Mouse (Mus musculus): ENCODE data around the gene Map3k9. TPM values are rescaled to one million over a fixed set of nuclear protein-coding genes. Genes with fewer than 3 reads are reported as not detected.

The Map3k9 gene
- 0.10 and 0.20 TPM in 2 replicates for polyA plus RNA-seq (2015; fragmentation: Nextera tagmentation; extraction: Ambion mirVana)

DNA sequence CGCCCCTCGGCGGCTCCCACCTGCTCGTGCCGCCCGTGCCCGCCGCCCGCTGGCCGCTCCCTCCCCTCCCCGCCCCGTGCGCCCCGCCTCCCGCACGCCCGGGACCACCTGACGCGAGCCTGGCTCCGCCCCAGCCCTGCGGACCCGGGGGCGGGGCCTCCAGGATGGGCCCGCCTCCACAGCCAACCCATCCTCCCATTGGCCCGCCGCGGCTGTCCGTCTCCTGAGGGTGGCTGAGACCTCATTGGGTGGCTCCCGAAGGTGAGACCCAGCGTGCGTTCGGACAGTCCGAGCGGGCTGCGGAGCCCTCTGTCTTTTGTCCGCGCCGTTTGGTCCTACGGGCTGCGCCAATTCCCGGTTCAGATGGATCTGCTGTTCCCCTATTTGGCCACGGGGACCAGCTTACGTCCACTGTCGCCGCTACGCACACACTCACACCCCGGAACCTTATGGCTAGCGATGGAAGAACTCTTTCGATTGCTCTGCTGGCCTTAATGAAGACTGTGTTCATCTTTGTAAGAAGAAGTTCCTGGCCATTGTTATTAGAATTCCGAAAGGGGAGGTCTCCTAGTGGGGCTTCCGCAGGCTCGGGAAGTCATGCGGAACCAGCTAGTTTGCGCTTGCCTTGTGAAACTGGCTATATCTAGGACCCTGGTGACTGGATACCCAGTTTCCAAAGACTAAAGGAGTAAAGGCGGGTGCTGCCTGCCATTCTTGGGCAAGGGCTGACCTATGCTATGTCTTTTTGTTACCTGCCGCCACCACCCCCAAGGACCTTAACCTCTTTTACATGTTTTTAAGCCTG lies at the start of gene Map3k9:
TSS of gene Map3k9 (minus strand) at position 71 of the 805 bp plus-strand sequence.
- 1% methylated on average over 50 of the region's 56 CpGs for WGBS (ENCODE audit: insufficient replicate concordance)
- Histone ChIP-seq H3K4me3 (replicated peaks) (peak within 1 kb of the TSS; percentile 59), H3K27me3 (peaks cover 84% of the 10 kb centered on the region), H3K4me2 (peak within 1 kb of the TSS; percentile 82), H3K9me3 (replicated peaks) (no peaks in the 10 kb centered on the region), H3K36me3 (replicated peaks) (no peaks in the 10 kb centered on the region), H3K27ac (replicated peaks) (no peak within 1 kb of the TSS), H3K9ac (no peak within 1 kb of the TSS; the same call in 1 of the 2 replicates), H3K4me1 (replicated peaks) (peaks cover 18% of the 10 kb centered on the region)
- ATAC-seq (ENCODE audit: insufficient read depth) = peak; percentile 90

DNA sequence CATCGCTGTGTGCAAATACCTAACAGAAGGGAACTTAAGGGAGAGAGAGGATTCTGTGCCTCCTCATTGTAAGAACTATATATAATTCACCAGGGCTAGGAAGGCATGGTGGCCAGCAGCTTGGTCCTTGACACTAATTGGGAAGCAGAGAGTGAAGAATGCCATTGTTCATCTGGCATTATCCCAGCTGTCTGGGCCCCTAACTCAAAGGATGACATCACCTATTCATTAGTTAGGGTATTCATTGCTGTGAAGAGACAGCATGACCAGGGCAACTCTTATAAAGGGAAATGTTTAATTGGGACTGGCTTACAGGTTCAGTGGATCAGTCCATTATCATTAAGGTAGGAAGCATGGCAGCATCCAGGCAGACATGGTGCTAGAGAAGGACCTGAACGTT lies 47.4 kb upstream of the Map3k9 start:
- 67% methylated on average over 2 of the region's 2 CpGs for WGBS (ENCODE audit: insufficient replicate concordance)
- H3K27ac ChIP-seq (replicated peaks) = no peak overlapping the region
- H3K4me1 ChIP-seq (replicated peaks) = no peaks in the 10 kb centered on the region
- H3K4me2 ChIP-seq = no peak overlapping the region
- no peak overlapping the region for H3K9ac ChIP-seq
- ATAC-seq (ENCODE audit: insufficient read depth) = no peak
- no peaks in the 10 kb centered on the region for H3K36me3 ChIP-seq (replicated peaks)
- H3K9me3 ChIP-seq (replicated peaks) = no peaks in the 10 kb centered on the region
- H3K27me3 ChIP-seq = no peaks in the 10 kb centered on the region; the same call in 1 of the 2 replicates
- H3K4me3 ChIP-seq (replicated peaks) = no peak overlapping the region

DNA sequence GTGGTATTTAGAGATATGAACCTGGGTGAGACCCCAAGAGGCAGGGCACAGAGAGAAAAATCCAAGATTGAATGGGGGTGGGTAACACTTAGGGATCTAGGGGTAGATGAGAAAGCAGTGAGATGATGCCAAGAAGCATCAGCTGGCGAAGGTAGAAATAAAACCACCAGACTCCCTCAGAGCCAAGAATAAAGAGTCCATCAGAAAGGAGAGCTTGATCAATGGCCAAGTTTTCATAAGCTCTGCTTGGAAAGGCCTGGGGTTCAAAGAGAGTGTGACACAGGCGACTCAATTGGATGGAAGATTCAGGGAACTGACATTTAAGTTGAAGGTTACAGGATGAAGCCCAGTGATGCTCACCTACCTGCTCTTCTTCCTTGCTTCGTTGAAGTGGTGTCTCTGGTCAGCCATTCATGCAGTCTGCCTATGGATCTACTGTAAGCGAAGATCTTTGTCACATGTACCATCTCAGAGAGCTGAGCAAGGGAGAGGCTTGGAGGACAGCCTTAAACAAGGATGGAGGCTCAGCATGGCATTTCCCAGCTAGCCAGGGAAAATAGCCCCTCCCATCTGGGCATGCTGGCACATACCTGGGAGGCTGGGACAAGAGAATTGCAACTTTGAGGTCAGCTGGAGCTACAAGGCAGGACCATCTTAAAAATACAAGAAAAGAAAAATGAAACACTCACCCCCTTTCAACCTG lies 42.0 kb upstream of the Map3k9 start:
- Histone ChIP-seq H3K27me3 (no peaks in the 10 kb centered on the region; the same call in 1 of the 2 replicates), H3K9ac (no peak overlapping the region), H3K36me3 (replicated peaks) (no peaks in the 10 kb centered on the region), H3K27ac (replicated peaks) (no peak overlapping the region), H3K4me2 (no peak overlapping the region), H3K4me3 (replicated peaks) (no peak overlapping the region), H3K4me1 (replicated peaks) (no peaks in the 10 kb centered on the region), H3K9me3 (replicated peaks) (no peaks in the 10 kb centered on the region)
- WGBS (ENCODE audit: insufficient replicate concordance) = 47% methylated on average over 4 of the region's 4 CpGs
- no peak for ATAC-seq (ENCODE audit: insufficient read depth)

DNA sequence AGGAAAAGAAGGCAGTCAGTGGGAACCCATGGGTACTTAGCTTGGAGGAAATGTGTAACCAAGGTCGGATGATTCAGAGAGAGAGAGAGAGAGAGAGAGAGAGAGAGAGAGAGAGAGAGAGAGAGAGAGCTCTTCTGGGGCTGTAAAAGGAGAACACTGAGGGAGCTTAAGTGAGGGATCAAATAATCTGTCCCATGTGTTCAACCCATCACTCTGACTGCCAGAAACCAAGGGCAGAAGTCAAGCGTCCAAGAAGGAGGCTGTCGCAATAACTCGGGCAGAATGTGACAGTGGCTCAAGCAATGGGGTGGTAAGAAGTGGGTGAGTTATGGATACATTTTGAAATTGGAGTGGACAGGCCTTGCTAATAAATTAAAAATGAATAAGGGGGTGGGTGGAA lies 41.2 kb upstream of the Map3k9 start:
- H3K4me3 ChIP-seq (replicated peaks) = no peak overlapping the region
- no peaks in the 10 kb centered on the region for H3K4me1 ChIP-seq (replicated peaks)
- H3K4me2 ChIP-seq = no peak overlapping the region
- no peaks in the 10 kb centered on the region for H3K36me3 ChIP-seq (replicated peaks)
- H3K27me3 ChIP-seq = no peaks in the 10 kb centered on the region; the same call in 1 of the 2 replicates
- no peak overlapping the region for H3K27ac ChIP-seq (replicated peaks)
- ATAC-seq (ENCODE audit: insufficient read depth) = no peak
- WGBS (ENCODE audit: insufficient replicate concordance) = 61% methylated on average over 4 of the region's 4 CpGs
- H3K9ac ChIP-seq = no peak overlapping the region
- H3K9me3 ChIP-seq (replicated peaks) = no peaks in the 10 kb centered on the region

DNA sequence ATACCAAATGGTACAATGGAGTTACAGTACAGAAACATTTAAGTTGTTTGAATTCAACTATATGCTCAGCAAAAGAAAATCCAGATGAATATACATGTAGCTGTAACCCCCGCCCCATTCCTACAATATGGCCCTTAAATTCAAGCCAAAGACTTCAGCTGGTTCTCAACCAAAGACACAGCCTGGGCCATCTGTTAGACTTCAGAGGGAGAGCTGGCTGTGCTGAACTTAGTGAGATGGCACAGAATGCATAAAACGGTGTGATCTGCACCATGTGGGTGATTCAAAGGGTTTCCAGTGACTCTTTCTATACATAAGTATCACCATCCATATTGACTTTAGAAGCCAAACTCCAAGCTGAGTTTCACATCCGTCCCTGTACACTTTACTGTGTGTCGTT lies 39.7 kb upstream of the Map3k9 start:
- no peak overlapping the region for H3K4me2 ChIP-seq
- H3K27me3 ChIP-seq = no peaks in the 10 kb centered on the region; the same call in 1 of the 2 replicates
- H3K4me3 ChIP-seq (replicated peaks) = no peak overlapping the region
- no peak for ATAC-seq (ENCODE audit: insufficient read depth)
- WGBS (ENCODE audit: insufficient replicate concordance) = 54% methylated on average over 4 of the region's 4 CpGs
- no peak overlapping the region for H3K9ac ChIP-seq
- H3K9me3 ChIP-seq (replicated peaks) = no peaks in the 10 kb centered on the region
- H3K4me1 ChIP-seq (replicated peaks) = no peaks in the 10 kb centered on the region
- H3K36me3 ChIP-seq (replicated peaks) = no peaks in the 10 kb centered on the region
- H3K27ac ChIP-seq (replicated peaks) = no peak overlapping the region

DNA sequence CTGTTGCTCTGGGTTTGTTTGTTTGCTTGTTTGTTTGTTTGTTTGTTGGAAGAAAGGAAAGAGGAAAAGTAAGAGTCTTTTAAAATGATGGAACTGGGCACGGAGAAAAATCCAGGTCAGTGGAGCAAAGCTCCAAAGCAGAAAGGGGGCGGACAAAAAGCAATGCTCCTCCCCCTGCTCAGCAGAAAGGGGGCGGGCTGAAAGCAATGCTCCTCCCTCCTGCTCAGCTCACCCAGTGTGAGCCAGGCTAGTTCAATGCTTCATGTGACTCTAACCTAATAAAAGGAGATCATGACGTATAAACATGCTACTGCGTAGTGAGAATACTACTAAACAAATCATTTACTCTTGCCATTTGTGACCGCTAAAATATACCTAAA lies 36.1 kb upstream of the Map3k9 start:
- H3K4me2 ChIP-seq = no peak overlapping the region
- no peak overlapping the region for H3K27ac ChIP-seq (replicated peaks)
- ATAC-seq (ENCODE audit: insufficient read depth) = no peak
- H3K27me3 ChIP-seq = no peaks in the 10 kb centered on the region
- no peaks in the 10 kb centered on the region for H3K36me3 ChIP-seq (replicated peaks)
- no peaks in the 10 kb centered on the region for H3K9me3 ChIP-seq (replicated peaks)
- H3K9ac ChIP-seq = no peak overlapping the region
- no peak overlapping the region for H3K4me3 ChIP-seq (replicated peaks)
- H3K4me1 ChIP-seq (replicated peaks) = no peaks in the 10 kb centered on the region
- 39% methylated on average over 6 of the region's 6 CpGs for WGBS (ENCODE audit: insufficient replicate concordance)

DNA sequence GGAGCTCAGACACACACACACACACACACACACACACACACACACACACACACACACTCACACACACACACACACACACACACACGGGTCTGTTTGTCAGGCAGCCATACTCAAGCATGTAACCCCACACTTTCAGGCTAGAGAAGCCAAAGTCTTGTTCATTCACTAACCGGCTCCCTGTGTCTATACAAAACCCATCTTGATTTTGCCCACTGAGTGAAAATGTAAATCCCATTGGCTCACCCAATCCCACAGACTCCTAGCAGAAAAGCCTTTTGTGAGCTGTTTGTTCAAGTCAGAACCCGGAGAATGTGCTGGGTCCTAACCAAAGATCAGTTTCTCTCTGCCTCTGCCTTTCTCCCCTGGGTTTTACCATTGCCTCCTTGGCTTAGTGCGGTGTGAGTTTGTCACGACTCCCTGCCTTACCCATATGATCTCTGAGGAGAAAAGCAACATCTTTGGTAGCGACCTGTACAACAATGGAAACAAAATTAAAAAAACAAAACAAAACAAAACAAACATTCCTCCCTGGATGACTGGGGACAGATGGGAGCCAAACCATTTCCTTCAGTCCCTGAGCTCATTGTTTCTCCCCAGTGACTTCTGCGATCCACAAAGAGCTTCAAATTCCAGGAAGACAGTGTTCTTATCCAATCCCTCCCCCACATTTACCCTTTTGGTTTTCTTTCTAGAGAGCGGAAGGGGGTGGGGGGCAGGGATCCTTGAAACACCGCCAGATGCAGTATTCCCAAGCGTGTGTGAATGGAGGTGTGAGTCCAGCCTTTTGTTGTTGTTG lies 35.6 kb upstream of the Map3k9 start:
- Histone ChIP-seq H3K9ac (no peak overlapping the region), H3K36me3 (replicated peaks) (no peaks in the 10 kb centered on the region), H3K4me1 (replicated peaks) (no peaks in the 10 kb centered on the region), H3K4me3 (replicated peaks) (no peak overlapping the region), H3K27ac (replicated peaks) (no peak overlapping the region), H3K4me2 (no peak overlapping the region), H3K9me3 (replicated peaks) (no peaks in the 10 kb centered on the region), H3K27me3 (no peaks in the 10 kb centered on the region)
- WGBS (ENCODE audit: insufficient replicate concordance) = 27% methylated on average over 10 of the region's 10 CpGs
- ATAC-seq (ENCODE audit: insufficient read depth) = no peak

DNA sequence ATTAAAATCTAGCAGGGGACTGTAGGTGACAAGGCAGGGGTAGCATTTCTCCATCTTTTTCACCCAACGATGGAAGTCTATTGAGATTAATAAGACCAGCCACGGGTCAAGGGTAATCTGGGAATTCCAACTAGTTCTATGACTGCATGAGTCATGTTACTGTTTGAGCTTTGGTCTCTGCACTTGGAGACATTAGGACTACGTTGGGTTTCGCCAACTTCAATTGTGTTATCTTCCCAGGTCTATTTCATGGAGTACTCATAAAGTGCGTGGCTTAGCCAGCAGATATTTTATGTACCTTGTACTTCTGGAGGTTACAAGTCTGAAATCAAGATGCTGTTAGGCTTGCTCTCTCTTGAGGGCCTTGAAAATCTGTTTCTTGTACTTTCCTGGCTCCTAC lies 33.8 kb upstream of the Map3k9 start:
- no peaks in the 10 kb centered on the region for H3K36me3 ChIP-seq (replicated peaks)
- H3K4me1 ChIP-seq (replicated peaks) = no peaks in the 10 kb centered on the region
- H3K4me2 ChIP-seq = no peak overlapping the region
- no peak overlapping the region for H3K4me3 ChIP-seq (replicated peaks)
- no peaks in the 10 kb centered on the region for H3K9me3 ChIP-seq (replicated peaks)
- no peak for ATAC-seq (ENCODE audit: insufficient read depth)
- H3K27me3 ChIP-seq = peaks cover 3% of the 10 kb centered on the region; the same call in 1 of the 2 replicates
- H3K9ac ChIP-seq = no peak overlapping the region
- no peak overlapping the region for H3K27ac ChIP-seq (replicated peaks)
- WGBS (ENCODE audit: insufficient replicate concordance) = 64% methylated on average over 5 of the region's 5 CpGs

DNA sequence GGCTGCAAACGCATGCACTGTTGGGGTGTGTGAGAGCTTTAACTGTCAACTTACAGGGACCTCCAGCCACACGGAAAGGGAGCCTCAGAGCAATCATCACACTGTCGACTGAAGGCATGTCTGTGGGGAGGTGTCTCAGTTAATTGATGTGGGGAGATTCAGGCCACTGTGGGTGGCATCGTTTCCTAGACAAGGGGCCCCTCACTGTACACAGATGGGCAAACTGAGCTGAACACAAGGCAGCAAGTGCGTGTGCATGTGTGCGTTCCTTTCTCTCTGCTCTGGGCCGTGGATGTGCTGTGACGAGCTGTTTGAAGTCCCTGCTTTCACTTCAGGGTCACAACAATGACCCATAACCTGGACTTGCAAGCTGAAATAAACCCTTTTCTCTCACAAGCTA lies 29.4 kb upstream of the Map3k9 start:
- Histone ChIP-seq H3K36me3 (replicated peaks) (no peaks in the 10 kb centered on the region), H3K9ac (no peak overlapping the region), H3K9me3 (replicated peaks) (no peaks in the 10 kb centered on the region), H3K27ac (replicated peaks) (no peak overlapping the region), H3K4me3 (replicated peaks) (no peak overlapping the region), H3K4me2 (no peak overlapping the region), H3K4me1 (replicated peaks) (peaks cover 18% of the 10 kb centered on the region), H3K27me3 (peaks cover 9% of the 10 kb centered on the region; the same call in 1 of the 2 replicates)
- 43% methylated on average over 8 of the region's 8 CpGs for WGBS (ENCODE audit: insufficient replicate concordance)
- no peak for ATAC-seq (ENCODE audit: insufficient read depth)

DNA sequence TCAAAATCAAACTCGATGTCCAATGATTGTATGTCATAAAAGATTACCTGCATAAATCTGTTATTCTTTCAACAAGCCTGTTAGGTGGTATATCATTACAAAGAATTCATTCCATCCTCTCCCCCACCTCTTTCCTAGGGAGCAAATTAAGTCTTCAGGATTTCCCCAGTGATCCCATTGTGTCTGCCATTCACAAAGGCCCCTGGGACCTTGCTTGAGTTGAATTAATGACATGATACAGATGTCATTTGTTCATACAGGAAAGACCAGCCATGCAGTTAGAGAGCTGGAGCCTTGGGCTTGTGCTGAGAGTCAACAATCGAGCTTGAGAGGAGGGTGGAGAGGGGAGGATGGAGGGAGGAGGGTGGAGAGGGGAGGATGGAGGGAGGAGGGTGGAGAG lies 27.6 kb upstream of the Map3k9 start:
- ATAC-seq (ENCODE audit: insufficient read depth) = no peak
- Histone ChIP-seq H3K4me3 (replicated peaks) (no peak overlapping the region), H3K9ac (no peak overlapping the region), H3K4me1 (replicated peaks) (peaks cover 18% of the 10 kb centered on the region), H3K9me3 (replicated peaks) (no peaks in the 10 kb centered on the region), H3K27me3 (peaks cover 9% of the 10 kb centered on the region; the same call in 1 of the 2 replicates), H3K36me3 (replicated peaks) (no peaks in the 10 kb centered on the region), H3K27ac (replicated peaks) (no peak overlapping the region), H3K4me2 (no peak overlapping the region)
- WGBS (ENCODE audit: insufficient replicate concordance) = 56% methylated on average over 2 of the region's 2 CpGs

DNA sequence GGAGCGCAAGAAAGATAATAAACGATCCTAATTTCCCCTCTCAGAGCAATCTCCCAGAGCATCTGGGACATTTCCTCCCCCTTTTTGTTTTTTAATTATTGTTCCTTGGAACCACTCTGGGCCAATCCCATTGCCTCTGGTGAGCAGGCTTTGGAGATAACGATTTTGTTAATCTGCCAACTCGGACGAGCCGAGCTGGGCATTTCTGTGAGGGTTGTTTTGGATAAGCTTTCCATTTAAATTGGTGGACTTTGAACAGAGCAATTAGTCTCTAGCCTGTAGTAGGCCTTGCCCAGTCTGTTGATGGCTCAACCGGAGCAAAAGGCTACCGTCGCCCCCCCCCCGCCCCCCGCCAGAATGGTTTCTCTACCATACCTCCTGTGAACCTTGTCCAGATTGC lies 27.0 kb upstream of the Map3k9 start:
- Histone ChIP-seq H3K27me3 (peaks cover 9% of the 10 kb centered on the region; the same call in 1 of the 2 replicates), H3K27ac (replicated peaks) (no peak overlapping the region), H3K36me3 (replicated peaks) (no peaks in the 10 kb centered on the region), H3K9ac (no peak overlapping the region), H3K4me3 (replicated peaks) (no peak overlapping the region), H3K4me1 (replicated peaks) (peaks cover 18% of the 10 kb centered on the region), H3K4me2 (peak overlapping the region; percentile 61), H3K9me3 (replicated peaks) (no peaks in the 10 kb centered on the region)
- ATAC-seq (ENCODE audit: insufficient read depth) = no peak
- 27% methylated on average over 11 of the region's 11 CpGs for WGBS (ENCODE audit: insufficient replicate concordance)

Measured in liver, embryonic 15.5 days (tissue).